Mouse (Mus musculus) brain, embryonic 14.5 days (tissue): ENCODE data around the gene Slc35f6.

Experiments
- CTCF ChIP-seq: fragments of 200-500 bp; IDR thresholded peaks from 2 replicates; pipeline ENCODE4 v1.5.1; 2012; ENCODE audit warnings: inconsistent platforms, mild to moderate bottlenecking, moderate library complexity, borderline replicate concordance; ENCODE audit not compliant: insufficient read depth, insufficient read length; ENCODE audit errors: extremely low read depth
- POLR2A ChIP-seq: fragments of 200-500 bp; IDR thresholded peaks from 2 replicates; pipeline ENCODE4 v1.6.1; 2012; ENCODE audit warnings: mild to moderate bottlenecking, inconsistent platforms, borderline replicate concordance; ENCODE audit not compliant: poor library complexity, insufficient read depth, insufficient read length, severe bottlenecking; ENCODE audit errors: extremely low read depth

GRCm38 (mm10) chr5:30611091-30611490 is 36.6 kb upstream of the Slc35f6 start:
- TF ChIP-seq CTCF: no peak
- no peak for TF ChIP-seq POLR2A
